Mouse (Mus musculus): Measurements from ENCODE around the gene Gimap3. TPM values are rescaled to one million over a fixed set of nuclear protein-coding genes. Genes with fewer than 3 reads are reported as not detected.

The Gimap3 gene
- polyA plus RNA-seq, 1 experiment from 2014 or later: 0.10 TPM

DNA sequence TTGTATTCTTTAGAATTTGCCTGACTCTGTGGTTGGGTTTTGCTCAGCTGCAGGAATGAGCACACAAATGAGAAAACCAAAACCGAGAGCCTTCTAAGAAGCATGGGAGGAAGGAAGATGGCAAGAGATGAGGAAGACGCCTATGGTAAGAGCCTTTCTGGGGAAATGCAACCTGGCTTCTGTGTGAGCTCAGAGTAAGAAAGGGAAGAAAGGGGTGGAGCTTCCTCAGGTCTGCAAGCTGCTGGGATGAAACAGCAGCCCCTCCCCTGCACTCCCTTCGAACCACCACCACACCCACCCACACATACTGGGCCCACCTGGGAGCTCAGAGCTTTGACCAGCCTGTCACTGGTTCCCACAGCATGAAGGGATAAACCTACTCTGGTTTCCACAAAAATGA, 29.4 kb downstream of the Gimap3 start:
- Histone ChIP-seq H3K9ac (ENCODE audit: low read length) (no peak overlapping the region), H3K4me3 (ENCODE audit: low read depth, low read length) (no peak overlapping the region), H3K36me3 (ENCODE audit: control insufficient read depth, insufficient read depth, low read length) (no peaks in the 10 kb centered on the region), H3K9me3 (ENCODE audit: control insufficient read depth, low read length) (no peaks in the 10 kb centered on the region), H3K4me2 (replicated peaks; ENCODE audit: low read depth) (no peak overlapping the region), H3K4me1 (replicated peaks; ENCODE audit: control insufficient read depth, insufficient read depth) (peaks cover 2% of the 10 kb centered on the region; the same call in 1 of the 2 replicates), H3K27me3 (ENCODE audit: control insufficient read depth, insufficient read depth, low read length) (no peaks in the 10 kb centered on the region), H3K27ac (replicated peaks) (0 out of 2 replicates have a peak overlapping the region, but pooled peaks have one; percentile 13)
- 21% methylated on average over 3 of the region's 3 CpGs for WGBS
- ATAC-seq (ENCODE audit: low FRiP score, low TSS enrichment) (no peak), DNase-seq (ENCODE audit: low spot score) (no peak)
- TF ChIP-seq EP300 (optimal IDR thresholded peaks at IDR 0.05) (no peak), CTCF (IDR thresholded peaks at IDR 0.05; ENCODE audit: low read depth) (no peak)

DNA sequence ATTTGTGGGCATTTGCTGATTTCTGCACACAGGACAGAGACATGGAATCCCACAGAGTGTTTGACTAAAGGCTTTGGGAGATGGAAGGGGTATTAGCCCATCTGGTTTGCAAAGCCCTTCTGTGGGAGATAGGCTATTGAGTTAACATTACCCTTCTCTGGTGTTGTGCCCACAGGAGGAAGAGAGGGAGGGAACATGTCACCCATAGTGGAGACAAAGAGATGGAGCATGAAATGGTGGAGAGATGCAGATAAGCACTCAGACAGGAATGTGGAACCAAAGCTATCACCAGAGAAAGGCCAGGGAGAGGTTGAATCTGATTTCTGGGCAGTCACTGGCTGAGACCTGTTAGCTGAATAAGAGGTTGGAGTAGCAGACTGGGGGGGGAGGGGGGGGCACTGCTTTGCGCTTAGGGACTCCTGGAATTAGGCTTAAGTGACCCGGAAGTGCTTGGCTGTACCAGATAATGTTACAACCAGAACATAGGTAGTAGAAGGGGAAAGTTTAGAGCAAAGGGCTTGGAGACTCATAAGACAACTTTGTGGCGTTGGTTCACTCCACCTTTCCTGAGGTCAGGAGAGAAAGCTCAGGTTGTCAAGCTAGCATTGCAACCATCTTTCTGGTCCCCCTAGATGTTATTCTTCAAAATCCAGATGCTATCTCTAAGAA, 30.0 kb downstream of the Gimap3 start:
- no peak for DNase-seq (ENCODE audit: low spot score)
- Histone ChIP-seq H3K9me3 (ENCODE audit: control insufficient read depth, low read length) (no peaks in the 10 kb centered on the region), H3K9ac (ENCODE audit: low read length) (no peak overlapping the region), H3K27ac (replicated peaks) (0 out of 2 replicates have a peak overlapping the region, but pooled peaks have one; percentile 13), H3K4me3 (ENCODE audit: low read depth, low read length) (no peak overlapping the region), H3K4me1 (replicated peaks; ENCODE audit: control insufficient read depth, insufficient read depth) (peaks cover 2% of the 10 kb centered on the region; the same call in 1 of the 2 replicates), H3K4me2 (replicated peaks; ENCODE audit: low read depth) (no peak overlapping the region), H3K27me3 (ENCODE audit: control insufficient read depth, insufficient read depth, low read length) (no peaks in the 10 kb centered on the region), H3K36me3 (ENCODE audit: control insufficient read depth, insufficient read depth, low read length) (no peaks in the 10 kb centered on the region)
- no peak for TF ChIP-seq EP300 (optimal IDR thresholded peaks at IDR 0.05)
- TF ChIP-seq CTCF (IDR thresholded peaks at IDR 0.05; ENCODE audit: low read depth): no peak
- WGBS: 59% methylated on average over 3 of the region's 3 CpGs
- ATAC-seq (ENCODE audit: low FRiP score, low TSS enrichment): no peak

DNA sequence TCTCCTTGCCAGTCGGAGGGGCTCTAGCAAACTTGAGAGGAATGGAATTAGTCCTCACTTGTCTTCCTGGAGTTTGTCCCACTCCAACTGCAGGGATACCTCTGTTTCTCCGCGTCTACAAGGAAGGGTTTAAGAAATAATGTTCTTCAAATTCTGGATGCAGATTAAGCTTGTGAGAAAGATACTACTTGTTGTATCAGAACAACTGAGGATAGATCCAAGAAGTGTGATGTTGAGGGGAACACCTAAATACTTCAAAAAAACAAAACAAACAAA, 30.9 kb downstream of the Gimap3 start:
- Histone ChIP-seq H3K27ac (replicated peaks) (no peak overlapping the region), H3K4me3 (ENCODE audit: low read depth, low read length) (no peak overlapping the region)

DNA sequence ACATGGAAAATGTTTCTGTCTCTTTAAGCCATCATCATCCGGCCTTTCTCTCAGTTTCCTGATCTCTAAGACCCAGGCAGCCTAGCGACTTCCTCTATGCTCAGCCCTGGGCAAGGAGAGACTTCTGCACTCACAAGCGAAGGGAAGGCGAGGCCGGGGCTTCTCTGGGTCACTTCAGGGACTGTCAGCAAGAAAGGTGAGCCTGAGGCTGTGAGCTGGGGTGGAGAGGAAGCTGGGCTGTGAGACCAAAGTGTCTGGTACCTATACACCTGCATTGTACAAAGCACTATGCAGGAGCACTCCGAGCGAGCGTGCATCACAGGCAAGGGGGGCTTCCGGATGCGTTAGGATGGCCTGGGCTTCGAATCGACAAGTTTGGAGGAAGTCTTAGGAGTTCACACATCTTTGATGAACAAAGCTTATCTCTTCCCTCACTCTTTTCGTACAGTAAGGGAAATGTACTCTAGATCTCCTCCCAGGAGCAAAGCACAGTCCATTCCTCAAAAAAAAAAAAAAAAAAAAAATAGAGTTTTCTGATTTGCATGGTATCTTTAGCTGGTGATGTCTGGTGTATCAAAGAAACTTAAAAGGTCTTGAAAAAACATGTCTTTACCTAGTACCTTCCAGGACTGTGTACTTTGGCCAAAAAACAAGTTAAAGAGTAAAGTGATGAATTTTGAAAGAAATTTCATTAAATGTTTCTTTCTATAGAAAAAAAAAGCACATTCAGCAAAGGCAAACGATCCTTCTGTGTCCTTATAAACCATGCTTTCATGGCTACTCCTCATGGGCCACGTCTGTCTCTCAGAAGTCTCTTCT, 31.5 kb downstream of the Gimap3 start, which contains the start of gene Gimap1:
TSS of gene Gimap1 (plus strand) at position 94 of the 819 bp plus-strand sequence.
- H3K9ac ChIP-seq (ENCODE audit: low read length): no peak within 1 kb of the TSS
- no peaks in the 10 kb centered on the region for H3K9me3 ChIP-seq (ENCODE audit: control insufficient read depth, low read length)
- WGBS: 67% methylated on average over 15 of the region's 15 CpGs
- H3K4me1 ChIP-seq (replicated peaks; ENCODE audit: control insufficient read depth, insufficient read depth): peaks cover 2% of the 10 kb centered on the region; the same call in 1 of the 2 replicates
- H3K4me2 ChIP-seq (replicated peaks; ENCODE audit: low read depth): peak within 1 kb of the TSS; percentile 14; the same call in 1 of the 2 replicates
- H3K4me3 ChIP-seq (ENCODE audit: low read depth, low read length): 0 out of 2 replicates have a peak within 1 kb of the TSS, but pooled peaks have one; percentile 12
- no peaks in the 10 kb centered on the region for H3K27me3 ChIP-seq (ENCODE audit: control insufficient read depth, insufficient read depth, low read length)
- TF ChIP-seq EP300 (optimal IDR thresholded peaks at IDR 0.05) (no peak), CTCF (IDR thresholded peaks at IDR 0.05; ENCODE audit: low read depth) (no peak)
- ATAC-seq (ENCODE audit: low FRiP score, low TSS enrichment) (no peak), DNase-seq (ENCODE audit: low spot score) (no peak)
- H3K36me3 ChIP-seq (ENCODE audit: control insufficient read depth, insufficient read depth, low read length): no peaks in the 10 kb centered on the region
- H3K27ac ChIP-seq (replicated peaks): no peak within 1 kb of the TSS

More for the DNA sequence above, 30.9 kb downstream of the Gimap3 start:
- Histone ChIP-seq H3K9ac (ENCODE audit: low read length) (no peak overlapping the region), H3K4me1 (replicated peaks; ENCODE audit: control insufficient read depth, insufficient read depth) (peaks cover 2% of the 10 kb centered on the region; the same call in 1 of the 2 replicates), H3K4me2 (replicated peaks; ENCODE audit: low read depth) (peak overlapping the region; percentile 14; the same call in 1 of the 2 replicates), H3K9me3 (ENCODE audit: control insufficient read depth, low read length) (no peaks in the 10 kb centered on the region), H3K36me3 (ENCODE audit: control insufficient read depth, insufficient read depth, low read length) (no peaks in the 10 kb centered on the region), H3K27me3 (ENCODE audit: control insufficient read depth, insufficient read depth, low read length) (no peaks in the 10 kb centered on the region)
- DNase-seq (ENCODE audit: low spot score) (no peak), ATAC-seq (ENCODE audit: low FRiP score, low TSS enrichment) (no peak)
- no peak for TF ChIP-seq EP300 (optimal IDR thresholded peaks at IDR 0.05)
- TF ChIP-seq CTCF (IDR thresholded peaks at IDR 0.05; ENCODE audit: low read depth): no peak
- 85% methylated on average over 3 of the region's 3 CpGs for WGBS

DNA sequence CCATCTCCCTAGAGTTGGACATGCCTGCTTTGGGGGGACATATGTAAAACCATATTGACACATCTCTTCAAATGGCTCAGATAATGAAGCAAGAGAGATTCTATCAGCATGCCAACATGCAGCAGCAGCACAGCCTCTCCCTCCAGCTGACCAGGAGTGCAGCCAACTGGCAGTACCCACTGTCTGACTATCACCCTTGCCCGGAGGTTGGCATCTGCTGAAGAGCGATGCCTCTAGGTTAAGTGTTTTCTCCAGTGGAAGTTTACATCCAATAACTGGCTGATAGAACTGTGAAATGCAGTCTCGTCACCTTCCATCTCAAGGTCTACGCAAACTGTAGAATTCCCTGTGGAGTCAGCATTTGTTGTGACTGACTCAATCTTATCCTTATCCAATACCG, 33.0 kb downstream of the Gimap3 start:
- TF ChIP-seq EP300 (optimal IDR thresholded peaks at IDR 0.05) (no peak), CTCF (IDR thresholded peaks at IDR 0.05; ENCODE audit: low read depth) (no peak)
- 91% methylated on average over 5 of the region's 5 CpGs for WGBS
- peaks cover 2% of the 10 kb centered on the region; the same call in 1 of the 2 replicates for H3K4me1 ChIP-seq (replicated peaks; ENCODE audit: control insufficient read depth, insufficient read depth)
- H3K9ac ChIP-seq (ENCODE audit: low read length): no peak overlapping the region
- ATAC-seq (ENCODE audit: low FRiP score, low TSS enrichment) (no peak), DNase-seq (ENCODE audit: low spot score) (no peak)
- H3K36me3 ChIP-seq (ENCODE audit: control insufficient read depth, insufficient read depth, low read length): no peaks in the 10 kb centered on the region
- no peak overlapping the region for H3K4me2 ChIP-seq (replicated peaks; ENCODE audit: low read depth)
- H3K4me3 ChIP-seq (ENCODE audit: low read depth, low read length): no peak overlapping the region
- no peaks in the 10 kb centered on the region for H3K27me3 ChIP-seq (ENCODE audit: control insufficient read depth, insufficient read depth, low read length)
- H3K9me3 ChIP-seq (ENCODE audit: control insufficient read depth, low read length): no peaks in the 10 kb centered on the region
- no peak overlapping the region for H3K27ac ChIP-seq (replicated peaks)
